Mouse (Mus musculus): ENCODE measurements around the gene Lypd8.

DNA sequence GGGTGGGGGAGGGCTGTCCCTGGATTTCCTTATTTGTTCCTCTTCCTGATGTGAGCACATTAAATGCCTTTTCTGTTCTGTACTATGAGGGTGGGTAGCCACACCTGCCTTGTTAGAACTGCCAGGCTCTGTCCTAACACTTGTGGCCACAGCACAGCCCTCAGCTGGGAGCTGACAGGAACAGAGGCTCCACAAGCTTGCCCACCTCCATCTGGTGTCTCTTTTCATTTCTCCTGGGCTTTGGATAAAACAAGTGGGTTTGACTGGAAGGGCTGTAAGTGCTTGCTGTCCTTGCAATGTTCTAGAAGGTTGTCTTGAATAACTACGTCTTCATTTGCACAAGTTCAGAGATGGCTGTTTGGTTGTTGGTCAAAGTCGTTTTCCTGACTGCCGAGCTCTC, 23.9 kb upstream of the Lypd8 start:
- TF ChIP-seq CTCF (IDR thresholded peaks at IDR 0.05; ENCODE audit: low read depth, low read length) = no peak
- no peak for TF ChIP-seq POLR2A (IDR thresholded peaks at IDR 0.05; ENCODE audit: extremely low read depth, insufficient read depth, low read length)
